Mouse (Mus musculus) ovary, adult 18-20 months (tissue): ENCODE measurements around the gene Stac2.
A peak's percentile ranks its signal among the peaks of the same experiment; 100 is the strongest.

ENCODE experiments used
- DNase-seq: peaks from one replicate; pipeline ENCODE4 v3.0.0; 2022; ENCODE audit warnings: low spot score, mixed read lengths

Stac2 gene

GRCm38 (mm10) chr11:97997387-97997960 is 55.8 kb downstream of the Stac2 start:
- no peak for DNase-seq

GRCm38 (mm10) chr11:97996691-97997090 is 56.6 kb downstream of the Stac2 start:
- DNase-seq: no peak

DNA sequence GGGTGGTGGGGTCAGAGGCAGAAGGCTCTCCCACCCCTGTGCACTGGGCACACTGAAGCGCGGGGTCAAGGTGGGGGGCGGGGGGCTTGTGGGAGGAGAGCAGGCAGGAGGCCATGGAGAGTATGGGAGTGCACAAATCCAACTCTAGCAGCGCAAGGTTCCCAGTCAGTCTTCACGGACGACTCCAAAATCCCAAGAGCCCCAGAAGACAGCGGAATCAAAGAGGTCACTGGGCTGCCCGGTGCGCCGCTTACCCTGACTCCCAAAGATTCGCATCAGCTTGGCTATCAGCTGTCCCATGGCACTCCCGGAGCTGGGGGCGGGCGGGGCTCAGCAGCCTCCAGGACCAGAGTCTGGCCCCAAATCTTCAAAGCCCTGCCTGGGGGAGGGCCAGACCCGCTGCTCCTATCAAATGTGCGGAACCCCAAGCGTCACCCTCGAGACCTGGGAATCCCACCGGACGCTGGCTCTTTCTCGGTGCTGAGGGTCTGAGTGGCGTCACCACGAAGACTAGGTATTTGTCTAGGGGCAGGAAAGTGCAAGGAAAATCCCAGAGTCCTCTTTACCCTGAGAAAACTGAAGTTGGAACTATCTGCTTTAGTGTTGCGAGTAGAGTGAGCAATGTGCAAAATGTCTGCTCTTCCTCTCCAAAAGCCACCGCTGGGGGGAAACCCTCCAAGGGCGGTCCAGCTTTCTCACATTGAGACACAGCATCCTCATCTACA is 57.5 kb downstream of the Stac2 start, which contains the start of gene Arl5c:
Arl5c (minus strand) TSS at position 618 of the 725 bp plus-strand sequence.
- no peak for DNase-seq

- no peak for DNase-seq
These were observed 58.6 kb downstream of the Stac2 start for GRCm38 (mm10) chr11:97994539-97995100.

DNA sequence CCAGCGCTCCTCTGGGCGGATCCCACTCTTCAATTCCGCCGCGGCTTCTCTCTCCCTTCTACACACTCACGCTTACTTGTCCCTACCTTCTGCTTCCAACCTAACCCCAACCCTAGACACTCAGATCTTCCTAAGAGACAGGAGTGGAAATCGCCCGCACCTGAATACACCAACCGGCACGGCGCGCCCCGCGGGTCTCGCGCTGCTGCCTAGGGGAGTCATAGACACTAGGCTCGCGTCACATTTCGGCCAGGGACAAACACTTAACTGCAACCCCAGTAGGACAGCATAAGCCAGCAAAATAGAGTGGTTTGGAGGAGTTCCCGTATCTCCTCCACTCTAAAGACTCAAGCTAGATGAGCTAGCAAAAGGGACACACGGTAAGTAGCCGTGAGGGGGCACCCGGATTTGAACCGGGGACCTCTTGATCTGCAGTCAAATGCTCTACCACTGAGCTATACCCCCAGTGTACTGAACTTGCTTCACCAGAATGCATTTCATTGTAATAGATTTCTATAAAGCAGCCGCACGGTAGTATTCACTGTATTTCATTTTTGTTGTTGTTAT is 64.6 kb downstream of the Stac2 start:
- peak; percentile 78 for DNase-seq

DNA sequence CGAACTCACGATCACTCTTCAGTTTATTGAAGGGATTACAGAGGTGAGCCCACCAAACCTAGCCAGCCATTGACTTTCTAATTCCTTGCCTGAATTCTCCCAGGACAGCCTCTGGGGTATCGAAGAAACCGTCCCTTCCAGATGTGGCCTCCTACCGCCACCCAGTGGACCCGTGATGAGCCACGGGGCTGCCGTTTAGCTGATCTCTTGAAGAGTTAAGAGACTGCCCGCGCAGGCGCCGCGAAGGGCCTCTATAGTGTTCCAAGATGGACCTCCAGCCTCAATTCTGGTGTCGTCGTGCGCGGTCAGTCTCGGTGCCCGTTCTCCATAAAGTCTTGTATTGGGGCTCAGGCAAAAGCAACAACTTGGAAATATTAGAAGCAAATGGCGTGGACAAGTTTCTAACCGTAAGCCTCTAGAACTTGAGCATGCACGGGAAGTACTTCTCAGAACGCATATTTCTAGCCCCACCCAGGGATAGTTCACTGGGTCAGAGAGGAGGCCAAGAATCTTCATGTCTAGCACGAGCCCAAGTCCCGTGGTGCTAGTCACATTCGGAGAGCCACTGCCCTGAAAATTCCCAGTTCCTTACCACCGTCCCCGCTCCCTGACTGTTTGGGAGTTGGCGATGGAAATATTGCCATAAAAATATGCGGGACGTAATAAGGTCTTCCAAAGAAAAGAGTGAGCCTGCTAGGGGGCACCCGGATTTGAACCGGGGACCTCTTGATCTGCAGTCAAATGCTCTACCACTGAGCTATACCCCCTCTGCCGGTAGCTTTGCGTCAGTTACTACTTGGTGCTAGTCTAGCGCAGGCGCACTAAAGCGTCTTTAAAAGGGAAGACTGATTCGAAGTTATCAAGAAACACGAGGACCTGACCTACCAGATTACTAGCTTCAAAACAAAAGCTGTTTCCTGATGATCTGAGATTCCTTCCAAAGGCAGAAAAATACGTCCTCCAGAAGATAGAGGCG is 65.4 kb downstream of the Stac2 start:
- DNase-seq: peak; percentile 91

GRCm38 (mm10) chr11:97986738-97987465 is 66.4 kb downstream of the Stac2 start:
- DNase-seq: no peak
